Comparison of ENCODE assay signal across 9 mouse cellular contexts in genomic region chr15:79071117-79072039, GRCm38 (mm10). TPM values are rescaled to one million over a fixed set of nuclear protein-coding genes. Genes with fewer than 3 reads are reported as not detected.
A peak's percentile ranks its signal among the peaks of the same experiment; 100 is the strongest.
DNase-seq lines count a peak whose midpoint lies in the region; ATAC-seq lines count a peak whose summit lies in the region.
"Had no signal": no experiment of that assay in that cellular context is flagged by ENCODE, and none has a peak within 500 bp of the region (broad histone marks: within the 10 kb centered on the region; RNA-seq: fewer than 3 reads in every experiment).

No protein-coding gene starts in this region.

- no peak overlapping the region for H3K4me2 ChIP-seq in midbrain, embryonic 14.5 days (ENCODE audit: low read length)
- H3K4me2 ChIP-seq in midbrain, embryonic 16.5 days (ENCODE audit: low read length), result no peak overlapping the region

- peak; percentile 57 for DNase-seq in cerebellum, adult 8-10 months
- DNase-seq in midbrain, embryonic 14.5 days, result peak; percentile 42
- DNase-seq in brain, adult 2 months (ENCODE audit: low read depth, low spot score), result peak; percentile 57
- DNase-seq in kidney, postnatal 14 days, result peak; percentile 59
- peak; percentile 28 for DNase-seq in thymus, postnatal 25 days
- no peak for DNase-seq in right cerebral cortex, postnatal 4 days

- H3K9me3 ChIP-seq in midbrain, embryonic 14.5 days (ENCODE audit: control insufficient read depth, low read length), result no peaks in the 10 kb centered on the region
- no peaks in the 10 kb centered on the region for H3K9me3 ChIP-seq in midbrain, embryonic 16.5 days (replicated peaks; ENCODE audit: control insufficient read depth, low read length, poor library complexity, severe bottlenecking)

- H3K27ac ChIP-seq in midbrain, embryonic 14.5 days (replicated peaks; ENCODE audit: low read depth, low read length), result no peak overlapping the region
- H3K27ac ChIP-seq in midbrain, embryonic 16.5 days (ENCODE audit: low read length), result no peak overlapping the region

- peaks cover under 1% of the 10 kb centered on the region; the same call in 1 of the 2 replicates for H3K36me3 ChIP-seq in midbrain, embryonic 14.5 days (ENCODE audit: control insufficient read depth, insufficient read depth, low read length)
- no peaks in the 10 kb centered on the region for H3K36me3 ChIP-seq in midbrain, embryonic 16.5 days (ENCODE audit: control insufficient read depth, insufficient read depth, low read length)

- no peaks in the 10 kb centered on the region for H3K27me3 ChIP-seq in midbrain, embryonic 14.5 days (ENCODE audit: control insufficient read depth, insufficient read depth, low read length)
- H3K27me3 ChIP-seq in midbrain, embryonic 16.5 days (ENCODE audit: control insufficient read depth, insufficient read depth, low read depth, low read length), result no peaks in the 10 kb centered on the region

- no peak for ATAC-seq in cerebellum, adult (ENCODE audit: insufficient number of reproducible peaks, low FRiP score, low TSS enrichment)
- no peak for ATAC-seq in midbrain, embryonic 14.5 days (ENCODE audit: low FRiP score, low TSS enrichment)
- no peak for ATAC-seq in midbrain, embryonic 16.5 days

- H3K4me1 ChIP-seq in midbrain, embryonic 14.5 days (ENCODE audit: control insufficient read depth, insufficient read depth, low read length), result peaks cover 12% of the 10 kb centered on the region
- peaks cover 13% of the 10 kb centered on the region for H3K4me1 ChIP-seq in midbrain, embryonic 16.5 days (ENCODE audit: control insufficient read depth, insufficient read depth, low read length)

- WGBS in midbrain, embryonic 14.5 days, result 70% methylated on average over 5 of the region's 5 CpGs
- WGBS in midbrain, embryonic 16.5 days, result 65% methylated on average over 5 of the region's 5 CpGs

- H3K4me3 ChIP-seq in midbrain, embryonic 14.5 days (replicated peaks; ENCODE audit: low read depth, low read length), result no peak overlapping the region
- no peak overlapping the region for H3K4me3 ChIP-seq in midbrain, embryonic 16.5 days (ENCODE audit: low read depth, low read length)

- no peak overlapping the region for H3K9ac ChIP-seq in midbrain, embryonic 14.5 days (replicated peaks; ENCODE audit: low read length)
- H3K9ac ChIP-seq in midbrain, embryonic 16.5 days (ENCODE audit: low read depth, low read length), result no peak overlapping the region

RNA-seq across cellular contexts. Expression of gene Eif3l, which starts 3.6 kb away (rescaled TPM):
- 141 and 182 TPM in 2 replicates for polyA plus RNA-seq in midbrain, embryonic 14.5 days (2014; fragmentation: Nextera tagmentation; extraction: Ambion mirVana)
- polyA plus RNA-seq in midbrain, embryonic 16.5 days (2015; fragmentation: Nextera tagmentation; extraction: Ambion mirVana), result 165 TPM in 2 replicates

RNA-seq across cellular contexts. Expression of gene Ankrd54, which starts 8.7 kb away (rescaled TPM):
- 50.2 and 52.6 TPM in 2 replicates for polyA plus RNA-seq in midbrain, embryonic 14.5 days (2014; fragmentation: Nextera tagmentation; extraction: Ambion mirVana)
- 54.4 and 57.8 TPM in 2 replicates for polyA plus RNA-seq in midbrain, embryonic 16.5 days (2015; fragmentation: Nextera tagmentation; extraction: Ambion mirVana)

RNA-seq across cellular contexts. Expression of gene Galr3, which starts 29.7 kb away (rescaled TPM):
- not detected in 2 replicates for polyA plus RNA-seq in midbrain, embryonic 14.5 days (2014; fragmentation: Nextera tagmentation; extraction: Ambion mirVana)
- not detected in 2 replicates for polyA plus RNA-seq in midbrain, embryonic 16.5 days (2015; fragmentation: Nextera tagmentation; extraction: Ambion mirVana)
- polyA plus RNA-seq: neural tube, embryonic 14.5 days had no signal

RNA-seq across cellular contexts. Expression of gene Micall1, which starts 37.3 kb away (rescaled TPM):
- polyA plus RNA-seq in midbrain, embryonic 14.5 days (2014; fragmentation: Nextera tagmentation; extraction: Ambion mirVana), result 11.8 and 11.9 TPM in 2 replicates
- polyA plus RNA-seq in midbrain, embryonic 16.5 days (2015; fragmentation: Nextera tagmentation; extraction: Ambion mirVana), result 12.0 and 12.7 TPM in 2 replicates

RNA-seq across cellular contexts. Expression of gene H1f0, which starts 43.1 kb away (rescaled TPM):
- 94.4 and 154 TPM in 2 replicates for polyA plus RNA-seq in midbrain, embryonic 14.5 days (2014; fragmentation: Nextera tagmentation; extraction: Ambion mirVana)
- 167 and 180 TPM in 2 replicates for polyA plus RNA-seq in midbrain, embryonic 16.5 days (2015; fragmentation: Nextera tagmentation; extraction: Ambion mirVana)
